Mouse (Mus musculus) olfactory bulb, adult 2 months (tissue): Measurements from ENCODE around the gene Mapk9. TPM values are rescaled to one million over a fixed set of nuclear protein-coding genes. Genes with fewer than 3 reads are reported as not detected.

Experiments
- H3K27ac ChIP-seq: fragments of 200-500 bp; 2 replicates; pipeline ENCODE4 v1.5.1; 2012; ENCODE audit warnings: low read depth, low read length; ENCODE audit not compliant: insufficient read depth
- H3K4me1 ChIP-seq: fragments of 200-500 bp; 2 replicates; pipeline ENCODE4 v1.6.1; 2012; ENCODE audit warnings: low read length; ENCODE audit not compliant: control insufficient read depth, insufficient read depth
- H3K4me3 ChIP-seq: fragments of 200-500 bp; 2 replicates; pipeline ENCODE4 v1.5.1; 2012; ENCODE audit warnings: mild to moderate bottlenecking, low read depth, low read length, moderate library complexity; ENCODE audit not compliant: insufficient read depth
- CTCF ChIP-seq: fragments of 200-500 bp; IDR thresholded peaks from 2 replicates; pipeline ENCODE4 v1.5.1; 2012; ENCODE audit warnings: low read depth, mild to moderate bottlenecking, low read length, moderate library complexity; ENCODE audit not compliant: insufficient read depth
- POLR2A ChIP-seq: fragments of 200-500 bp; IDR thresholded peaks from 2 replicates; pipeline ENCODE4 v1.6.1; 2012; ENCODE audit warnings: mild to moderate bottlenecking, low read depth, low read length, moderate library complexity; ENCODE audit not compliant: insufficient read depth
- WGBS: fragments of 180-500 bp; shearing (Covaris S2); methylation state at CpG from one replicate; pipeline ENCODE4 v1.1.7; 2018; 5-methylcytosine and 5-hydroxymethylcytosine counted together
- polyA plus RNA-seq: library from polyadenylated mRNA; stranded (reverse); fragments of >200 nt; gene quantifications from 2 replicates; pipeline ENCODE4 v1.2.4, GENCODE M21; 2012; ENCODE audit warnings: low replicate concordance; ENCODE audit not compliant: missing spikeins, insufficient read depth, insufficient read length

Mapk9 gene
- polyA plus RNA-seq, 1 experiment = not detected

- peak overlapping the region; percentile 70 for H3K27ac ChIP-seq
- WGBS = 6% methylated on average over 29 of the region's 29 CpGs
- H3K4me1 ChIP-seq = peaks cover 17% of the 10 kb centered on the region
- no peak for TF ChIP-seq POLR2A
- TF ChIP-seq CTCF = no peak
- peak overlapping the region; percentile 87 for H3K4me3 ChIP-seq
These were observed 690 bp downstream of the Mapk9 start for GRCm38 (mm10) chr11:49847071-49847810.

GRCm38 (mm10) chr11:49847811-49848078, 1.2 kb downstream of the Mapk9 start:
- TF ChIP-seq CTCF = no peak
- no peak for TF ChIP-seq POLR2A
- Histone ChIP-seq H3K4me1 (peaks cover 15% of the 10 kb centered on the region), H3K4me3 (no peak overlapping the region; the same call in 1 of the 2 replicates), H3K27ac (no peak overlapping the region)
- 45% methylated on average over 2 of the region's 2 CpGs for WGBS

GRCm38 (mm10) chr11:49848080-49848815, 1.7 kb downstream of the Mapk9 start:
- TF ChIP-seq POLR2A (no peak), CTCF (no peak)
- peak overlapping the region; percentile 28 for H3K4me3 ChIP-seq

GRCm38 (mm10) chr11:49850331-49850730, 3.8 kb downstream of the Mapk9 start:
- Histone ChIP-seq H3K27ac (no peak overlapping the region), H3K4me1 (peaks cover 15% of the 10 kb centered on the region), H3K4me3 (no peak overlapping the region)
- 88% methylated on average over 7 of the region's 7 CpGs for WGBS
- TF ChIP-seq POLR2A (no peak), CTCF (no peak)

More at GRCm38 (mm10) chr11:49848080-49848815, 1.7 kb downstream of the Mapk9 start:
- 10% methylated on average over 4 of the region's 4 CpGs for WGBS
- H3K4me1 ChIP-seq = peaks cover 15% of the 10 kb centered on the region
- H3K27ac ChIP-seq = no peak overlapping the region

- no peak for TF ChIP-seq CTCF
- no peak for TF ChIP-seq POLR2A
- Histone ChIP-seq H3K4me1 (peaks cover 3% of the 10 kb centered on the region; the same call in 1 of the 2 replicates), H3K4me3 (no peak overlapping the region), H3K27ac (no peak overlapping the region)
- WGBS = 79% methylated on average over 5 of the region's 5 CpGs
These were observed 8.6 kb downstream of the Mapk9 start for GRCm38 (mm10) chr11:49855144-49855543.

- no peak overlapping the region for H3K27ac ChIP-seq
- WGBS = 95% methylated on average over 4 of the region's 4 CpGs
- H3K4me1 ChIP-seq = no peaks in the 10 kb centered on the region
- H3K4me3 ChIP-seq = no peak overlapping the region
- TF ChIP-seq POLR2A = no peak
- TF ChIP-seq CTCF = no peak
These were observed 14.6 kb downstream of the Mapk9 start for GRCm38 (mm10) chr11:49861139-49861538.

- no peaks in the 10 kb centered on the region for H3K4me1 ChIP-seq
- no peak overlapping the region for H3K27ac ChIP-seq
- no peak for TF ChIP-seq CTCF
- H3K4me3 ChIP-seq = no peak overlapping the region
These were observed 17.4 kb downstream of the Mapk9 start for GRCm38 (mm10) chr11:49863926-49864325.

- Histone ChIP-seq H3K4me1 (peaks cover 2% of the 10 kb centered on the region; the same call in 1 of the 2 replicates), H3K4me3 (no peak overlapping the region), H3K27ac (no peak overlapping the region)
- 23% methylated on average over 5 of the region's 5 CpGs for whole genome bisulfite sequencing
- TF ChIP-seq POLR2A (no peak), CTCF (no peak)
These were observed 20.8 kb downstream of the Mapk9 start for GRCm38 (mm10) chr11:49867320-49867719.

GRCm38 (mm10) chr11:49869762-49870161, 23.2 kb downstream of the Mapk9 start:
- Histone ChIP-seq H3K27ac (no peak overlapping the region), H3K4me1 (peaks cover 2% of the 10 kb centered on the region; the same call in 1 of the 2 replicates), H3K4me3 (no peak overlapping the region)
- TF ChIP-seq POLR2A (no peak), CTCF (peak; percentile 33; the same call in 1 of the 2 replicates)

GRCm38 (mm10) chr11:49871914-49872313, 25.4 kb downstream of the Mapk9 start:
- Histone ChIP-seq H3K27ac (no peak overlapping the region), H3K4me1 (peaks cover 6% of the 10 kb centered on the region; the same call in 1 of the 2 replicates), H3K4me3 (no peak overlapping the region)
- WGBS = 45% methylated on average over 6 of the region's 6 CpGs
- TF ChIP-seq CTCF (peak; percentile 35; the same call in 1 of the 2 replicates), POLR2A (no peak)
